Mouse (Mus musculus) heart, postnatal 0 days (tissue): Measurements from ENCODE around the gene U2af1l4. TPM values are rescaled to one million over a fixed set of nuclear protein-coding genes. Genes with fewer than 3 reads are reported as not detected.

Source experiments
- ATAC-seq: fragments of 200-750 bp; cut with Nextera tagmentation; 2 replicates; pipeline ENCODE4 v1.8.0; 2017; ENCODE audit warnings: low read depth, moderate number of reproducible peaks, moderate library complexity; ENCODE audit not compliant: insufficient read depth
- DNase-seq: peaks from one replicate; pipeline ENCODE4 v3.0.0-alpha.2; 2016; ENCODE audit warnings: low spot score
- H3K27ac ChIP-seq: fragments of 300-500 bp; sonication (generic); 2 replicates; pipeline ENCODE4 v1.5.1; 2014; ENCODE audit warnings: low read depth, mild to moderate bottlenecking
- H3K27me3 ChIP-seq: fragments of 300-500 bp; sonication (generic); 2 replicates; pipeline ENCODE4 v1.6.1; 2014; ENCODE audit warnings: low read length, mixed read lengths; ENCODE audit not compliant: control insufficient read depth, insufficient read depth
- H3K36me3 ChIP-seq: fragments of 300-500 bp; sonication (generic); replicated peaks from 2 replicates; pipeline ENCODE4 v1.6.1; 2014; ENCODE audit warnings: low read length, mixed read lengths; ENCODE audit not compliant: control insufficient read depth, insufficient read depth
- H3K4me1 ChIP-seq: fragments of 300-500 bp; sonication (generic); 2 replicates; pipeline ENCODE4 v1.6.1; 2014; ENCODE audit warnings: antibody characterized with exemption; ENCODE audit not compliant: control insufficient read depth, insufficient read depth
- H3K4me2 ChIP-seq: fragments of 300-500 bp; sonication (generic); 2 replicates; pipeline ENCODE4 v1.6.1; 2014; ENCODE audit warnings: low read depth, mild to moderate bottlenecking, low read length, moderate library complexity
- H3K4me3 ChIP-seq: fragments of 300-500 bp; sonication (generic); 2 replicates; pipeline ENCODE4 v1.5.1; 2014; ENCODE audit warnings: low read depth, low read length
- H3K9ac ChIP-seq: fragments of 300-500 bp; sonication (generic); replicated peaks from 2 replicates; pipeline ENCODE4 v1.6.1; 2014; ENCODE audit warnings: low read depth, low read length, mixed read lengths
- H3K9me3 ChIP-seq: fragments of 300-500 bp; sonication (generic); replicated peaks from 2 replicates; pipeline ENCODE4 v1.6.1; 2016; ENCODE audit warnings: low read length; ENCODE audit not compliant: control insufficient read depth
- CTCF ChIP-seq: IDR thresholded peaks from 2 replicates; pipeline ENCODE4 v1.5.1; 2016; ENCODE audit warnings: antibody characterized with exemption, control low read depth, low read depth
- EP300 ChIP-seq: IDR thresholded peaks from 2 replicates; pipeline ENCODE4 v1.6.1; 2016; ENCODE audit warnings: antibody characterized with exemption, low read depth
- WGBS: fragments of 180-500 bp; shearing (Covaris S2); extraction: QIAGEN DNeasy Blood & Tissue Kit; methylation state at CpG from one replicate; pipeline ENCODE4 v1.1.7; 2014; 5-methylcytosine and 5-hydroxymethylcytosine counted together
- polyA plus RNA-seq: library from polyadenylated mRNA; unstranded; fragments of >200 nt; fragmentation: Nextera tagmentation; extraction: Ambion mirVana; gene quantifications from 2 replicates; pipeline ENCODE4 v1.2.1, GENCODE M21; 2015
- total RNA-seq: library from RNA; depleted of rRNA; stranded (reverse); fragments of >200 nt; gene quantifications from 2 replicates; pipeline ENCODE4 v1.2.3, GENCODE M21; 2014; ENCODE audit warnings: low replicate concordance

U2af1l4 gene
- total and polyA plus RNA-seq, 2 experiments from 2014 or later = 41.9 to 120 TPM

GRCm38 (mm10) chr7:30522871-30523270 is 40.2 kb upstream of the U2af1l4 start:
- Histone ChIP-seq H3K27ac (no peak overlapping the region), H3K4me2 (no peak overlapping the region), H3K9ac (no peak overlapping the region), H3K36me3 (peaks cover 31% of the 10 kb centered on the region), H3K4me1 (no peaks in the 10 kb centered on the region), H3K4me3 (no peak overlapping the region), H3K27me3 (no peaks in the 10 kb centered on the region), H3K9me3 (no peaks in the 10 kb centered on the region)
- TF ChIP-seq EP300 (no peak), CTCF (no peak)
- 87% methylated on average over 10 of the region's 10 CpGs for WGBS
- ATAC-seq (no peak), DNase-seq (no peak)

DNA sequence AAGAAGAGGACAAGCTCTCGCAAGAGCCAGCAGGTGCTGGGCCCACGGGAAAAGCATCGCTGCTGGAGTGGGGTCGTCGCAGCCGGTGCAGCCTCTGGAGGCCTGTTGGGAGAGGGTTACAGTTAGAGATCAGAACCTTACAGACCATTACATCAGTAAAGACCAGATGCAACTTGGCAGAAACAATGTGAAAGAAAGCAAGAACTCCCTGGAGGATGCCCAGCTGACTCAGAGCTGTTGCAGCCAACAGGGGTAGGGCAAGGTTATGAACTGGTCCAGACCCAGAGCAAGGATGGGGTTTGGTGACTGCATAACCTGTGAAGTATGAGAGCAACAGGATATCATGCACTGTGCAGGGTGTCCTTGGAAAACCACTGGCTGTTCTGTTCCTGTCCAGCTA is 38.6 kb upstream of the U2af1l4 start:
- Histone ChIP-seq H3K9me3 (no peaks in the 10 kb centered on the region), H3K27ac (no peak overlapping the region), H3K36me3 (peaks cover 47% of the 10 kb centered on the region), H3K4me3 (no peak overlapping the region), H3K27me3 (no peaks in the 10 kb centered on the region), H3K4me1 (no peaks in the 10 kb centered on the region), H3K9ac (no peak overlapping the region), H3K4me2 (no peak overlapping the region)
- DNase-seq (no peak), ATAC-seq (no peak)
- TF ChIP-seq CTCF (no peak), EP300 (no peak)
- WGBS = 75% methylated on average over 6 of the region's 6 CpGs

DNA sequence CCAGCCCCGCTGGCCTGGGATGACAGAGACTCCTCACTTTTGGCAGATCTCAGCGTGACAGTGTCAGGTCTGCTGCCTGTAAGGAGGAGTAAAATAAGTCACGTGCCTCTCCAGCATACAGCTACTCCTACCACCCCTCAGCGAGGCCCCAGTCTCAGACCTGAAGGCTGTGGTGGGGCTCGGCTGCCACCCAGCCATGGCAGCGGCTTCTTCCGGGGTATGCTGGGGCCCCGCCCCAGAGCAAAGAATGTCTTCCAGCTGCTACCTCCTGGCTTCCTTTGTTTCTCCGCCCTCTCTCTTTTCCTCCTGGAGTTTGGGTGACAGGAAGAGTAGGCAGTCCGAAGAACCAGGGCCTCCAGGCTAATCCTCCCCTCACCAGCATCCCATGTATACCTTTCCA is 37.1 kb upstream of the U2af1l4 start:
- Histone ChIP-seq H3K4me3 (no peak overlapping the region), H3K27me3 (no peaks in the 10 kb centered on the region), H3K27ac (no peak overlapping the region), H3K36me3 (peaks cover 60% of the 10 kb centered on the region), H3K4me2 (no peak overlapping the region), H3K9ac (no peak overlapping the region), H3K9me3 (no peaks in the 10 kb centered on the region), H3K4me1 (no peaks in the 10 kb centered on the region)
- TF ChIP-seq EP300 = no peak
- TF ChIP-seq CTCF = no peak
- 63% methylated on average over 10 of the region's 10 CpGs for WGBS
- ATAC-seq (no peak), DNase-seq (no peak)

DNA sequence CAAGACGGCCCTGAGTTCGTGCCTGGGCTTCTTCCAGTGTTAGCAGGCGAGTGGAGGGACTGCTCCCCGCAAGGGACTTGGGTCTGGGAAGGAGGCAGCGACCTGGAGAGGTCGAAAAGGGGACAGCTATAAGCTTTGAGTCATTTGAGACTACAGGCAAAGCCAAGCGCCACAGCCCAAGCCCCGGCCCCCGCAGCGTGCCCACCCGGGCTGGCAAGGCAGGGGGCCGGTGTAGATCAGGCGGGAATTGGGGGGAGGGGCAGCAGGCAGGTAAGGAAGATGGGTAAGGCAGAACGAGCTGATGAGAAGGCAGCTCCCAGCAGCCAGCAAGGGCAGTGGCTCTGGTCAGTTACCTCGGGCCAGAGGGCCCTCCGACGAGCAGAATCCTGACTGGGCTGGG is 36.7 kb upstream of the U2af1l4 start:
- Histone ChIP-seq H3K27ac (no peak overlapping the region), H3K4me1 (no peaks in the 10 kb centered on the region), H3K4me3 (no peak overlapping the region), H3K4me2 (no peak overlapping the region), H3K36me3 (peaks cover 60% of the 10 kb centered on the region), H3K27me3 (no peaks in the 10 kb centered on the region), H3K9ac (no peak overlapping the region), H3K9me3 (no peaks in the 10 kb centered on the region)
- no peak for TF ChIP-seq EP300
- TF ChIP-seq CTCF = no peak
- no peak for ATAC-seq
- DNase-seq = no peak
- WGBS = 48% methylated on average over 17 of the region's 17 CpGs

GRCm38 (mm10) chr7:30526981-30527380 is 36.1 kb upstream of the U2af1l4 start:
- Histone ChIP-seq H3K4me2 (no peak overlapping the region), H3K4me3 (no peak overlapping the region), H3K9ac (no peak overlapping the region), H3K4me1 (no peaks in the 10 kb centered on the region), H3K27ac (no peak overlapping the region), H3K36me3 (peaks cover 63% of the 10 kb centered on the region), H3K27me3 (no peaks in the 10 kb centered on the region), H3K9me3 (no peaks in the 10 kb centered on the region)
- DNase-seq (no peak), ATAC-seq (no peak)
- TF ChIP-seq EP300 (no peak), CTCF (no peak)
- 88% methylated on average over 14 of the region's 14 CpGs for WGBS

DNA sequence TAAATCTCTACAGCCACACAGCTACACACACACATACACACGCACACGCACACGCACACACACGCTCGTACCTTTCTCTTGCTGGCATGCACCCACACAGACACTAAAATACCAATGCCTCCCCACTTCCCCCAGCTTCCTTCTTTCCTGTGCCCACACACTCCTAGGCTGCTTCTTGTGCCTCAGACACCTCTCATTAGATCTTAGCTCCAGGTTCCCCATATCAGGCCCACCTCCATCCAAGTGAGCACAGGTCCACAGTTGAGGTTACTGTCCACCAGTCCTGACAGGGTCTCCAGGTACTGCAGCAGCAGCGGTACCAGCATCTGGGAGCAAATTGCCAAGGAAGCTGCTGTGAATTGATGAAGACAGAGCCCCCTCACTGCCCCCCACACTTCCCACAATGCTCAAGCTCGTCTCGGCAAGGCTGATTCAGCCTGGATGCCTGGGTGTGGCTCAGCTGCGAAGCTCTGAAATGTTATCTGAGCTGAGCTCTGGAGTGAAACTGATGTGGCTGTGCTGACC is 31.7 kb upstream of the U2af1l4 start:
- Histone ChIP-seq H3K27me3 (no peaks in the 10 kb centered on the region), H3K9me3 (no peaks in the 10 kb centered on the region), H3K4me1 (peaks cover 21% of the 10 kb centered on the region), H3K4me2 (no peak overlapping the region), H3K27ac (no peak overlapping the region), H3K9ac (no peak overlapping the region), H3K36me3 (peaks cover 47% of the 10 kb centered on the region), H3K4me3 (no peak overlapping the region)
- ATAC-seq (no peak), DNase-seq (no peak)
- TF ChIP-seq EP300 = no peak
- TF ChIP-seq CTCF = no peak
- 82% methylated on average over 9 of the region's 9 CpGs for WGBS
